Mouse (Mus musculus): ENCODE measurements around the gene Trpc7.

DNA sequence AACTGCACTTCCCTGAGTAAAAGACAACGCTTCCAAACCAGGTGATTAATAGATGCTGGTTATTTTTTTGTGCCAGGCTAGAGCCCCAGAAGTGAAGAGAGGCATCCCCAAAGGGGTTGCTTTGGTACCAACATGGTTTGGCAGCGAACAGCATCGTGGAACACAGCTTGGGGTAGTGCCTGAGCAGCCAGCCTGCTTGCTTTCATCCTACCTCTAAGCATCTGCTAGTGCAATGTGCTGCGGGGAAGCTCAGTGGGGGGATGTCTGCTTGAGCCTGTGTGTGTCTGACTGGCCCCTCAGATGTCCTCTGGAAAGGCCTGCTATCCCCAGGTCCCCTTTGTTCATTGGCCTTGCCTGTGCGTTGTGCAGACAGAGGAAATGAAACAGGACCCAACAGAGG is 42.4 kb downstream of the Trpc7 start:
- TF ChIP-seq CTCF (IDR thresholded peaks at IDR 0.05; ENCODE audit: extremely low read depth, insufficient read length, insufficient replicate concordance, low read depth, low read length) (no peak), POLR2A (IDR thresholded peaks at IDR 0.05; ENCODE audit: low read depth, low read length) (no peak)
